In the genomic region with DNA sequence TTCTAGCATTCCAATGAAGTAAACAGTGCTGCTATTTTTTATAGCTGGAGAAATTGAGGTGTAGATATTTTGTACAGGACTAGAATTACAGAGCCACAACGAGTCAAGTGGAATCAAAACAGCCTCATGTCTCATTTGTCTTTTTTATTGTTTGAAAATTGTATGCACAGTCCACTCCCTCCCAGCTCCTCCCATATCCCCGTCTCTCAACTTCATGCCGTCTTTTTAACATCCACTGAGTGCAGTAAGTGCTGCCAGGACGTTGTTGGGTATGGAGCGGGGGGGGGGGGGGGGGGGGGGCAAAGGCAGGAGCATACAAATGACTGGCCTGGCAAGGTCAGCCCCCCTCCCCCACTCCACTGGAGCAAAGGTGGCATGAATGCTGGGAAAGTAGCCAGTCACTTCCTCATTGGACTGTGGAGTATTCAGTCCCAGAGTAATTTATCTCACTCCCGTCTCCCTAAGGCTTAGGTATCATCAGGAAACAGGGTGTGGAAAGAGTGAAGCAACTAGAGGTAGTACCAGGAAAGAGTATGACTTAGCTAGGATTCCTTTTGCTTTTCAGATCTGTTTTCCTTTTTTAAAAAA, we compare ENCODE assay signal across 18 mouse cellular contexts. TPM values are rescaled to one million over a fixed set of nuclear protein-coding genes. Genes with fewer than 3 reads are reported as not detected.
A peak's percentile ranks its signal among the peaks of the same experiment; 100 is the strongest.
DNase-seq lines count a peak whose midpoint lies in the region; ATAC-seq and TF ChIP-seq lines count a peak whose summit lies in the region.
"Had no signal": no experiment of that assay in that cellular context is flagged by ENCODE, and none has a peak within 500 bp of the region (broad histone marks: within the 10 kb centered on the region; RNA-seq: fewer than 3 reads in every experiment).

No protein-coding gene starts in this region.

- no peaks in the 10 kb centered on the region for H3K9me3 ChIP-seq in kidney, postnatal 0 days (replicated peaks; ENCODE audit: low read length)
- H3K9me3 ChIP-seq in midbrain, embryonic 14.5 days (ENCODE audit: control insufficient read depth, low read length): no peaks in the 10 kb centered on the region
- H3K9me3 ChIP-seq: forebrain, embryonic 10.5 days; G1E; liver, embryonic 15.5 days; midbrain, embryonic 10.5 days had no signal

- H3K4me1 ChIP-seq in kidney, postnatal 0 days (replicated peaks; ENCODE audit: insufficient read depth, low read length): no peaks in the 10 kb centered on the region
- H3K4me1 ChIP-seq in midbrain, embryonic 14.5 days (ENCODE audit: control insufficient read depth, insufficient read depth, low read length): no peaks in the 10 kb centered on the region
- H3K4me1 ChIP-seq: forebrain, embryonic 10.5 days; liver, embryonic 15.5 days; midbrain, embryonic 10.5 days had no signal

- WGBS in kidney, postnatal 0 days: 6% methylated on average over 6 of the region's 6 CpGs
- WGBS in midbrain, embryonic 14.5 days: 48% methylated on average over 6 of the region's 6 CpGs

- H3K36me3 ChIP-seq in kidney, postnatal 0 days (ENCODE audit: insufficient read depth, low read length): no peaks in the 10 kb centered on the region
- H3K36me3 ChIP-seq in midbrain, embryonic 14.5 days (ENCODE audit: control insufficient read depth, insufficient read depth, low read length): no peaks in the 10 kb centered on the region
- H3K36me3 ChIP-seq: forebrain, embryonic 10.5 days; G1E; liver, embryonic 15.5 days; midbrain, embryonic 10.5 days had no signal

- peak; percentile 48; the same call in 1 of the 2 replicates for ATAC-seq in kidney, postnatal 0 days (replicated peaks; ENCODE audit: low FRiP score, low read depth)
- ATAC-seq in midbrain, embryonic 14.5 days (ENCODE audit: low FRiP score, low TSS enrichment): no peak

- H3K27me3 ChIP-seq in kidney, postnatal 0 days (ENCODE audit: insufficient read depth, low read length): no peaks in the 10 kb centered on the region
- H3K27me3 ChIP-seq in midbrain, embryonic 14.5 days (ENCODE audit: control insufficient read depth, insufficient read depth, low read length): no peaks in the 10 kb centered on the region
- H3K27me3 ChIP-seq: liver, embryonic 15.5 days had no signal

- no peak overlapping the region for H3K4me2 ChIP-seq in kidney, postnatal 0 days (ENCODE audit: low read length)
- H3K4me2 ChIP-seq in midbrain, embryonic 14.5 days (ENCODE audit: low read length): no peak overlapping the region
- H3K4me2 ChIP-seq: hindbrain, embryonic 14.5 days; liver, embryonic 15.5 days had no signal

- H3K27ac ChIP-seq in kidney, postnatal 0 days: 0 out of 2 replicates have a peak overlapping the region, but pooled peaks have one; percentile 13
- no peak overlapping the region for H3K27ac ChIP-seq in midbrain, embryonic 14.5 days (replicated peaks; ENCODE audit: low read depth, low read length)
- H3K27ac ChIP-seq: forebrain, embryonic 10.5 days; hindbrain, embryonic 14.5 days; liver, embryonic 15.5 days; midbrain, embryonic 10.5 days had no signal

- H3K9ac ChIP-seq in kidney, postnatal 0 days (ENCODE audit: low read depth, low read length): no peak overlapping the region
- H3K9ac ChIP-seq in midbrain, embryonic 14.5 days (replicated peaks; ENCODE audit: low read length): no peak overlapping the region
- H3K9ac ChIP-seq: hindbrain, embryonic 14.5 days; liver, embryonic 15.5 days had no signal

- no peak overlapping the region for H3K4me3 ChIP-seq in kidney, postnatal 0 days (replicated peaks; ENCODE audit: low read depth, low read length)
- H3K4me3 ChIP-seq in midbrain, embryonic 14.5 days (replicated peaks; ENCODE audit: low read depth, low read length): no peak overlapping the region
- H3K4me3 ChIP-seq: forebrain, embryonic 10.5 days; liver, embryonic 15.5 days; midbrain, embryonic 10.5 days had no signal

- DNase-seq in adrenal gland, postnatal 10 days: peak; percentile 63
- DNase-seq in adrenal gland, adult 8-10 months: no peak
- peak; percentile 35 for DNase-seq in urinary bladder, postnatal 14 days (ENCODE audit: low spot score)
- no peak for DNase-seq in urinary bladder, postnatal 25 days (ENCODE audit: low spot score)
- DNase-seq in kidney, postnatal 0 days (ENCODE audit: low spot score): peak; percentile 63
- no peak for DNase-seq in thymus, postnatal 4 days
- DNase-seq in midbrain, embryonic 14.5 days: no peak
- DNase-seq in left cerebral cortex, adult 9 months (ENCODE audit: low spot score in 2 of 2): no peak
- DNase-seq: cerebellum, adult 18-20 months; right cerebral cortex, postnatal 4 days had no signal

- no peak for TF ChIP-seq CTCF in kidney, postnatal 0 days (IDR thresholded peaks at IDR 0.05; ENCODE audit: low read depth)

RNA-seq across cellular contexts. Expression of a gene that starts 23.3 kb away (rescaled TPM):
- total RNA-seq in adrenal gland, postnatal 10 days (2021): 100 to 1,000 TPM in 1 of 2 experiments, 10 to 100 TPM in 1; 63.3 to 214 TPM
- total RNA-seq in adrenal gland, adult 8-10 months (2022): 1 to 10 TPM in 2 of 4 experiments, under 1 TPM in 2; 0.61 to 4.9 (median 1.0) TPM
- polyA plus RNA-seq in kidney, postnatal 0 days (2015; fragmentation: Nextera tagmentation; extraction: Ambion mirVana): 0.43 and 0.59 TPM in 2 replicates
- polyA plus RNA-seq in midbrain, embryonic 14.5 days (2014; fragmentation: Nextera tagmentation; extraction: Ambion mirVana): 0.28 TPM in 1 of 2 replicates, not detected in the other
- total RNA-seq: left cerebral cortex, postnatal 10 days had no signal
- polyA plus RNA-seq: forebrain, embryonic 10.5 days; G1E had no signal

RNA-seq across cellular contexts. Expression of a gene that starts 59.6 kb away (rescaled TPM):
- total RNA-seq in adrenal gland, postnatal 10 days (2021): 10 to 100 TPM in 1 of 2 experiments, 1 to 10 TPM in 1; 9.8 to 24.3 TPM
- under 1 TPM; 0.21 to 0.40 (median 0.26) TPM for total RNA-seq in adrenal gland, adult 8-10 months (2022)
- polyA plus RNA-seq in kidney, postnatal 0 days (2015; fragmentation: Nextera tagmentation; extraction: Ambion mirVana): 23.0 and 24.3 TPM in 2 replicates
- polyA plus RNA-seq in midbrain, embryonic 14.5 days (2014; fragmentation: Nextera tagmentation; extraction: Ambion mirVana): not detected in 2 replicates
- total RNA-seq: G1E; gastrocnemius, adult 8-10 months had no signal
- polyA plus RNA-seq: G1E; hindbrain, embryonic 14.5 days; midbrain, embryonic 10.5 days; neural tube, embryonic 14.5 days had no signal

RNA-seq across cellular contexts. Expression of a gene that starts 59.8 kb away (rescaled TPM):
- total RNA-seq in adrenal gland, postnatal 10 days (2021): 10 to 100 TPM; 14.5 to 33.2 TPM
- total RNA-seq in adrenal gland, adult 8-10 months (2022): under 1 TPM; 0.10 to 0.52 (median 0.23) TPM
- 5.9 and 6.7 TPM in 2 replicates for polyA plus RNA-seq in kidney, postnatal 0 days (2015; fragmentation: Nextera tagmentation; extraction: Ambion mirVana)
- 0.17 TPM in 1 of 2 replicates, not detected in the other for polyA plus RNA-seq in midbrain, embryonic 14.5 days (2014; fragmentation: Nextera tagmentation; extraction: Ambion mirVana)
- polyA plus RNA-seq: forebrain, embryonic 10.5 days; G1E had no signal

Comparison
In these comparisons a context has a peak if more than half of its experiments do, and no peak if none do; other contexts are left out.
1. DNase-seq: peak in adrenal gland, postnatal 10 days (single experiment), urinary bladder, postnatal 14 days (single experiment) and kidney, postnatal 0 days (single experiment); none in adrenal gland, adult 8-10 months (single experiment), urinary bladder, postnatal 25 days (single experiment), thymus, postnatal 4 days (single experiment), midbrain, embryonic 14.5 days (single experiment) and left cerebral cortex, adult 9 months (0 of 2).
2. RNA of a gene that starts 23.3 kb away (total RNA-seq): 63.3 to 214 TPM in adrenal gland, postnatal 10 days; 0.61 to 4.9 TPM in adrenal gland, adult 8-10 months; every median in the first group is over 10 times any median in the second.
3. RNA of a gene that starts 59.6 kb away (total RNA-seq): 9.8 to 24.3 TPM in adrenal gland, postnatal 10 days; 0.21 to 0.40 TPM in adrenal gland, adult 8-10 months; every median in the first group is over 4 times any median in the second.
4. RNA of a gene that starts 59.8 kb away (total RNA-seq): 14.5 to 33.2 TPM in adrenal gland, postnatal 10 days; 0.10 to 0.52 TPM in adrenal gland, adult 8-10 months; every median in the first group is over 10 times any median in the second.